Mouse (Mus musculus): ENCODE measurements around the gene Prrg1. TPM values are rescaled to one million over a fixed set of nuclear protein-coding genes. Genes with fewer than 3 reads are reported as not detected.

The Prrg1 gene
- polyA plus RNA-seq, 1 experiment from 2014 or later, result 6.1 TPM

Other genes starting within 250 kb of the Prrg1 start
- not detected in 2 replicates for gene 4930480E11Rik, start 214.3 kb downstream of the Prrg1 start, polyA plus RNA-seq (2014; fragmentation: Nextera tagmentation; extraction: Ambion mirVana)
- gene Fam47c, start 153.9 kb upstream of the Prrg1 start, polyA plus RNA-seq (2014; fragmentation: Nextera tagmentation; extraction: Ambion mirVana), result not detected in 2 replicates

Data from heart, embryonic 14.5 days (tissue).